Mouse (Mus musculus): ENCODE measurements at regions not wholly inside any gene's neighbourhood (a gene's known extent, or its start where the extent isn't known, plus 50 kb on each side); places are given as distances from the start of the nearest gene placed in this dataset.

- in situ Hi-C loops (cut with MboI; ENCODE audit: low pct_unique_long_range_greater_than_20kb in 1 of 2, low sequenced_read_pairs in 2 of 2, unreplicated experiment in 1 of 2) = no loop called here
These were observed 797.0 kb downstream of the Hace1 start for GRCm38 (mm10) chr10:46374646-46375045.

GRCm38 (mm10) chr10:46397089-46397488, 819.5 kb downstream of the Hace1 start:
- in situ Hi-C loops (cut with MboI; ENCODE audit: low pct_unique_long_range_greater_than_20kb in 1 of 2, low sequenced_read_pairs in 2 of 2, unreplicated experiment in 1 of 2) = no loop called here

- in situ Hi-C loops (cut with MboI; ENCODE audit: low pct_unique_long_range_greater_than_20kb in 1 of 2, low sequenced_read_pairs in 2 of 2, unreplicated experiment in 1 of 2) = no loop called here
These were observed 826.3 kb downstream of the Hace1 start for GRCm38 (mm10) chr10:46403883-46404282.

All from mouse embryonic stem cell (cell line).